Mouse (Mus musculus): ENCODE data around the gene Tulp1. TPM values are rescaled to one million over a fixed set of nuclear protein-coding genes. Genes with fewer than 3 reads are reported as not detected.

The Tulp1 gene
- polyA plus RNA-seq, 1 experiment = 0.51 TPM

DNA sequence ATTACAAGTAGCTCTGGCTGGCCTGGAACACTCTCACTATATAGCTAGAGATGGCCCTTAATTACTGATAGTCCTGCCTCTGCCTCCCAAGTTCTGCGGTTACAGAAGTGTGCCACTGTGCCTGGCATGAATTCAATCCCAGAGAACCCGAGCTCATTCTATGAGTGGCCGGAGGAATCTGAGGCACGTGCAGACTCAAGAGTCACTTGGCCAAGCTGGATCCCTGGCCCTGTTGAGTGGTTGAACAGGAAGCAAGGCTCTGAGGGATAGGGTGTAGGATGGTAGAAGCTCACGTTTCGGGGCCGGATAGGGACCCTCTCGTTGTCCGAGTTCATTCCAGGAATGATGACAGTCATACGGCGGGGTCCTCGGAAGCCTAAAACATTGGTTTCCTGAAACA lies 9.2 kb downstream of the Tulp1 start:
- Histone ChIP-seq H3K4me3 (ENCODE audit: insufficient read depth, low read length) (no peak overlapping the region), H3K27ac (ENCODE audit: insufficient read depth, low read length) (no peak overlapping the region), H3K4me1 (ENCODE audit: control insufficient read depth, insufficient read depth, low read length) (no peaks in the 10 kb centered on the region)
- TF ChIP-seq POLR2A (IDR thresholded peaks at IDR 0.05; ENCODE audit: low read depth, low read length) = no peak
- TF ChIP-seq CTCF (IDR thresholded peaks at IDR 0.05; ENCODE audit: borderline replicate concordance, insufficient read depth, low read length) = no peak

DNA sequence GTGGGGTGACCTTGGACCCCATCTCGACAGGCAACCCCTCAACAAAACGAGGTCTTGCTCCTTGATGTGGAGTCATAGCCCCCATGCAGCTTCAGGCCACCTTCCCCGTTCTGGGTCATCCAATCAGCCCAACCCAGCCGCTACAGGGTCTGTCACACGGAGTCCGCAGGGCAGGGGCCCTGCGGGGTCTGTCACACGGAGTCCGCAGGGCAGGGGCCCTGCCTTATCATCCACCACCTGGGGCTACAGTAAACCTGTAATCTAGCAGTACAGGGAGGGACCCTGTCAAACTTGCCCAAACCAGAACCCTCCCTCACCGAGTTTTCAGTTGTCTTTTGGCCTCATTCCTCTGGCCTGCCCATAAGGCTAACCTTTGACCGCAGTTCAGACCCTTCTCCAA lies 13.0 kb downstream of the Tulp1 start:
- H3K27ac ChIP-seq (ENCODE audit: insufficient read depth, low read length) = no peak overlapping the region
- TF ChIP-seq POLR2A (IDR thresholded peaks at IDR 0.05; ENCODE audit: low read depth, low read length) = no peak
- no peak for TF ChIP-seq CTCF (IDR thresholded peaks at IDR 0.05; ENCODE audit: borderline replicate concordance, insufficient read depth, low read length)
- peaks cover 10% of the 10 kb centered on the region for H3K4me1 ChIP-seq (ENCODE audit: control insufficient read depth, insufficient read depth, low read length)
- no peak overlapping the region for H3K4me3 ChIP-seq (ENCODE audit: insufficient read depth, low read length)

- peaks cover 12% of the 10 kb centered on the region for H3K4me1 ChIP-seq (ENCODE audit: control insufficient read depth, insufficient read depth, low read length)
- H3K4me3 ChIP-seq (ENCODE audit: insufficient read depth, low read length) = peak overlapping the region; percentile 34
- H3K27ac ChIP-seq (ENCODE audit: insufficient read depth, low read length) = no peak overlapping the region; the same call in 1 of the 2 replicates
- no peak for TF ChIP-seq CTCF (IDR thresholded peaks at IDR 0.05; ENCODE audit: borderline replicate concordance, insufficient read depth, low read length)
- TF ChIP-seq POLR2A (IDR thresholded peaks at IDR 0.05; ENCODE audit: low read depth, low read length) = peak; percentile 50; the same call in 1 of the 2 replicates
Observed at GRCm38 (mm10) chr17:28351353-28351890, 13.6 kb downstream of the Tulp1 start.

DNA sequence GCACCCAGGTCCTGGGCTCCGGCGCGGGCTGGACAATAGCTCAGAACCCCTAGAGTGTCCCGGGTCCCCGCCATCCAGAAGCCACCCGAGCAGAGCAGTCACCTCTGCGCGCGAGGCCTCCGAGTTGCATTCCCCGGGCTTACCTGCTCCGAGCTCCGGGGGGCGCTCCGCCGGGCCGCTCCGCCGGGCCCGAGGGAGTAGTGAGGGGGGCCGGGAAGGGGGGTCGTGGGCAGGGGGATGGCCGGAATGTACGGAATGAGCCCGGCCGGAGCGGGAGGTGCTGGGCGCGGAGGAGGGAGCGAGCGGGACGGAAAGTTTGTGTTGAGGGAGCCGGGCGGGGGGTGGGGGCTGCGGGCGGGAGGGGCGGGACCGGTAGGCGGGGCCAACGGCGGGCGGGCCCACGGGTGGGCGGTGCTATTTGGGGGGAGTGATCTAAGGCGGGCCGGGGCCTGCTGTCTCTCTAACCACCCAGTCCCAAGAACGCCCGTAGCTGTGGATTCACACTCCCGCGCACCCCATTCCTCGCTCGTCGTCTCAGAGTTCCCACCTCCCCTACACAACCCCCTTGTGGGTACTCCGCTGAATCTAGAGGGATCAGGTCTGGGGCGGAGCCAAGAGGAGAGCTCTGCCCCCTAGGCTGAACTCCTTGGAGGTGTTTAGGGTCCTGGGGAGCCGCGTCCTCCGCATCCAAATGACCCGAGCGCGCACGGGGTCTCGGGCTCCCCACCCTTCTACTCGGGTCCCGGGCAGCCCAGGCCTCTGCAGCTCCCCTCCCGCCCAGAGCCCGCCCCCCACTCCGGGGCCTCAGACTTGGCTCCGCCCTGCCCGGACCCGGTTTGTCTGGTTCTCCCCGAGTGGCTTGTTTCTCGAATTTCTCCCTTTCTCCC lies 14.3 kb downstream of the Tulp1 start, which contains the start of gene Tead3:
TSS of gene Tead3 (minus strand) at position 352 of the 887 bp plus-strand sequence.
- TF ChIP-seq CTCF (IDR thresholded peaks at IDR 0.05; ENCODE audit: borderline replicate concordance, insufficient read depth, low read length) (no peak), POLR2A (IDR thresholded peaks at IDR 0.05; ENCODE audit: low read depth, low read length) (peak; percentile 91)
- Histone ChIP-seq H3K4me3 (ENCODE audit: insufficient read depth, low read length) (peak within 1 kb of the TSS; percentile 95), H3K27ac (ENCODE audit: insufficient read depth, low read length) (peak within 1 kb of the TSS; percentile 94), H3K4me1 (ENCODE audit: control insufficient read depth, insufficient read depth, low read length) (peaks cover 15% of the 10 kb centered on the region)

GRCm38 (mm10) chr17:28349901-28350465 lies 15.0 kb downstream of the Tulp1 start:
- TF ChIP-seq POLR2A (IDR thresholded peaks at IDR 0.05; ENCODE audit: low read depth, low read length) (peak; percentile 33), CTCF (IDR thresholded peaks at IDR 0.05; ENCODE audit: borderline replicate concordance, insufficient read depth, low read length) (no peak)
- H3K4me1 ChIP-seq (ENCODE audit: control insufficient read depth, insufficient read depth, low read length) = peaks cover 16% of the 10 kb centered on the region

GRCm38 (mm10) chr17:28349264-28349880 lies 15.7 kb downstream of the Tulp1 start:
- TF ChIP-seq POLR2A (IDR thresholded peaks at IDR 0.05; ENCODE audit: low read depth, low read length) (peak; percentile 35), CTCF (IDR thresholded peaks at IDR 0.05; ENCODE audit: borderline replicate concordance, insufficient read depth, low read length) (no peak)
- Histone ChIP-seq H3K4me1 (ENCODE audit: control insufficient read depth, insufficient read depth, low read length) (peaks cover 22% of the 10 kb centered on the region), H3K4me3 (ENCODE audit: insufficient read depth, low read length) (peak overlapping the region; percentile 95), H3K27ac (ENCODE audit: insufficient read depth, low read length) (peak overlapping the region; percentile 94)

More at GRCm38 (mm10) chr17:28349901-28350465, 15.0 kb downstream of the Tulp1 start:
- peak overlapping the region; percentile 94 for H3K27ac ChIP-seq (ENCODE audit: insufficient read depth, low read length)
- peak overlapping the region; percentile 95 for H3K4me3 ChIP-seq (ENCODE audit: insufficient read depth, low read length)

DNA sequence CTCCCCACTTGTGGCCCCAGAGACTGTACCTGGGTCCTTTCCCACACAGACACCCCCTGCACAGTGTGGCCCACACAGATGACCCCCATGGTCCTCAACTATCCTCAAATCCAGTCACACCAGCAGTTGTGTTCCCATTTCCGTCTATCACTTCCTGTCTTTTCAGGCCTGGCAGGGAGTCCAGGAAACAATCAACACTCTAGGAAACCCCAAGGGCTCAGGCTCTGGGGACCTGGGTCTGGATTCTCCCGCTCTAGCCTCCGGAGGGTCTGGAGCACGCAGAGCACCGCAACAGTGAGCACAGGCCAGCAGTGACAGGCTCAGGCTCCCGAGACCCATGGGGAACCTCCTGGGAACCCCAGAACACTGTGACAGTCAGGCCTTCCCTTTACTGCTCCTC lies 16.8 kb downstream of the Tulp1 start:
- peak overlapping the region; percentile 95 for H3K4me3 ChIP-seq (ENCODE audit: insufficient read depth, low read length)
- TF ChIP-seq POLR2A (IDR thresholded peaks at IDR 0.05; ENCODE audit: low read depth, low read length) (no peak; the same call in 1 of the 2 replicates), CTCF (IDR thresholded peaks at IDR 0.05; ENCODE audit: borderline replicate concordance, insufficient read depth, low read length) (no peak)
- peaks cover 27% of the 10 kb centered on the region for H3K4me1 ChIP-seq (ENCODE audit: control insufficient read depth, insufficient read depth, low read length)
- H3K27ac ChIP-seq (ENCODE audit: insufficient read depth, low read length) = peak overlapping the region; percentile 94; the same call in 1 of the 2 replicates

- Histone ChIP-seq H3K4me1 (ENCODE audit: control insufficient read depth, insufficient read depth, low read length) (peaks cover 27% of the 10 kb centered on the region), H3K27ac (ENCODE audit: insufficient read depth, low read length) (no peak overlapping the region; the same call in 1 of the 2 replicates), H3K4me3 (ENCODE audit: insufficient read depth, low read length) (no peak overlapping the region)
- TF ChIP-seq POLR2A (IDR thresholded peaks at IDR 0.05; ENCODE audit: low read depth, low read length) (no peak), CTCF (IDR thresholded peaks at IDR 0.05; ENCODE audit: borderline replicate concordance, insufficient read depth, low read length) (no peak)
Observed at GRCm38 (mm10) chr17:28347327-28347726, 17.7 kb downstream of the Tulp1 start.

DNA sequence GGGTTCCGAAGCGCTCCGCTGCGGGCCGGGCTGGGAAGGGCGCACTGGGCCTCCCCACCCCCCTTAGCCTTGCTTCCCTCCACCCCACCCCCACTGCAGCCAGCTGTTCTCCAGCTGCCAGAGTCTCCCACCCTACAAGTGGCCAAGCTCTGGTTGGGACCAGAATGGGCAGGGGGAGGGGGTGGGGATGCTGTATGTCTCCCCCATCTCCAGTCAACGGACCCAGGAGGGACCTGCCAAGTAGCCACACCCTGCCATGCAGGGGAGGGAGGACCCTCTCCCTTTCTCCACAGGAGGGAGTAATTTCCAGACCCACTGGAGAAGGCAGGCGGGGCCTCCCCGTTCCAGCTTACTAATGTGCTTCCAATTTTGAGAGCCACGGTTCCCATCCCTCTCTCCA lies 19.1 kb downstream of the Tulp1 start:
- Histone ChIP-seq H3K4me3 (ENCODE audit: insufficient read depth, low read length) (no peak overlapping the region), H3K27ac (ENCODE audit: insufficient read depth, low read length) (peak overlapping the region; percentile 96), H3K4me1 (ENCODE audit: control insufficient read depth, insufficient read depth, low read length) (peaks cover 32% of the 10 kb centered on the region)
- TF ChIP-seq POLR2A (IDR thresholded peaks at IDR 0.05; ENCODE audit: low read depth, low read length) = peak; percentile 33; the same call in 1 of the 2 replicates
- TF ChIP-seq CTCF (IDR thresholded peaks at IDR 0.05; ENCODE audit: borderline replicate concordance, insufficient read depth, low read length) = no peak

Measured in embryonic fibroblast, embryonic 13.5 days (primary cell).